Mouse (Mus musculus) lung, postnatal 36 days (tissue): ENCODE measurements at regions not wholly inside any gene's neighbourhood (a gene's known extent, or its start where the extent isn't known, plus 50 kb on each side); places are given as distances from the start of the nearest gene placed in this dataset.

Source experiments
- DNase-seq: peaks from one replicate; pipeline ENCODE4 v3.0.0; 2022; ENCODE audit warnings: mixed read lengths

DNA sequence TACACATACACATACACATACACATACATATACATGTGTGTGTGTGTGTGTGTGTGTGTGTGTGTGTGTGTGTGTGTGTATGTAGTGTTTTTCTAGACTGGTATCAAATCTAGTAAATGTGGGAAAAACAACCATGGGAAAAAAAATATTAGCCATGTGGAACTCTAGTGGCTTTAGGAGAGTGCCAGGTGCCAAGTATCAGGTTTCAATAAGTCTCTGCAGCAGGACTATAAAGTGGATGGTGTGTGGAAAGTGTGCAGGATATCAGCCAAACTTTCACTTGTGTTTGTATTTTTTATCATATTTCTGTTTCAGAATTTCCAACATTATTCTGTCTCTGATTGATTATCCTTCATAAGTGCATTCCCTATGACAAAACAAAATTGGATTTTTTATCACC is 653.3 kb upstream of the Fam98a start:
- DNase-seq = no peak

DNA sequence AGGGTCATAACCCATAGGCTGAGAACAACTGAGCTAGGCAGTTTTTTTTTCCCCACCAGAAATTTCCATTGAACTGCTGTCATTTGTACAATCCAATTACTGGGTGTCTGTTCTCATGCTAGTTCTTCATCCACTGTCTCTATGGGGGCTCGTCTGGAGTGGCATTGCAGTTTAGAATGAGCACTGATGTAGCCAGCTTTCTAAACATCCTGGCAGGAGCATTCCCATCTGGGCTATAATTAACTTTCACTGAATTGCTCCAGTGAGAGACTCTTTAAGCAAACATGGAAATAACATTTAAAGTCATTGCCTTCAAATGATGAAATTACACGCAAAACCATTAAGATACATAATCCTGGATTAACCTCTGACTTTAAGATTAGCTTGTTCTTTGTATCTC is 633.1 kb upstream of the Fam98a start:
- DNase-seq = no peak

- no peak for DNase-seq
Observed at GRCm38 (mm10) chr17:76136660-76137495, 585.1 kb upstream of the Fam98a start.

- no peak for DNase-seq
Observed at GRCm38 (mm10) chr17:76134030-76134429, 582.3 kb upstream of the Fam98a start.

- DNase-seq = no peak
Observed at GRCm38 (mm10) chr17:76125260-76125659, 573.5 kb upstream of the Fam98a start.

- DNase-seq = no peak
Observed at GRCm38 (mm10) chr17:76111315-76112195, 559.8 kb upstream of the Fam98a start.

DNA sequence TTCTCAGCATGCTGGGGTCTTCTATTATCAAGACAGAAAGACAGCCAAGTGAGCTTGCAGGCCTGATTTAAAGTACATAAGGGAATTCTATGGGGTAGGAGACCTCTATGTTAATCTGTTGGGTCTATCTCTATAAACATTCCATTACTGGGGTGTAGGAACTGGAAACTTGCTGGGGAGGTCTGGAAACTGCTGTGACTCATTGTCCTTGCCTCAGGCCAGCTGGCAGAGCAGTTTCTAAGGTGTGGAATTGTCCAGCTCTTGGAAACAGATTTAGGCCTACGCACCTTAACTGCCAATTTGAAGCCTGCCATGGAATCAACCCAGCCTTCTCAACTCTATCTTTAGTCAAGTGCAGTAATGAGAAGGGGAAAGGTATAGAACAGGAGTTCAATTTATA is 559.1 kb upstream of the Fam98a start:
- no peak for DNase-seq

- DNase-seq = no peak
Observed at GRCm38 (mm10) chr17:76083536-76083935, 531.8 kb upstream of the Fam98a start.

DNA sequence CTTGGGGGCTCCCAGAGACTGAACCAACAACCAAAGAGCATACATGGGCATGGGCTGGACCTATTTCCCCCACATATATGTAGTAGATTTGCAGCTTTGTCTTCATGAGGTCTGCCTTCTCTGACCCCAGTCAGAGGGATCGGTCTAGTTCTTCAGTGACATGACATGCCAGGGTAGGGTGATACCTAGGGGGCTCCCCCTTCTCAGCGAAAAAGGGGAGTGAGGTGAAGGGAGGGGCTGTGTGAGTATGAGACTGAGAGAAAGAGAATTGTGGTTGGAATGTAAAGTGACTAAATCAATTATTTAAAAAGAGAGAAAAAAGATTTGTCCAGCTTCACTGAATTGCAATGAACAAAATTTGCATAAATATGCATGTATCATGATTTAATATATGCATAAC is 530.0 kb upstream of the Fam98a start:
- DNase-seq = no peak

DNA sequence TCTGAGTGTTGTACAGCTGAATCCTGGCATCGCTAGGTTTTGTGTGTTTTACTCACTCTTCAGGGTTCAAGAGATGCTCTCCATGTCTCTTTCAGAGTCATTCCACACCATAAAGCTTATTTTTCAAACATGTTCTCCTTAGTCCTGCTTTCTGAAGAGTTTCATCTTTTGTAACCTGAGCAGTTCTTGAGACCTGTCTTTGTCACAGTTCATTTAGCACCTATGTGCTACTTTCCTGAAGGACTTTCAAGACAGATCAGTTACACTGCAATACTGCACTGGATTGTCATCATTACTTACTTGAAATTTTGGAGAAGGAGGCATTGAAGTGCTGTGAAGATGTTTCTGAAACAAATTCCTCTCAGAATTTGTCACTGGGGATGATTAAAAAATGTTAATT is 494.7 kb upstream of the Fam98a start:
- no peak for DNase-seq

DNA sequence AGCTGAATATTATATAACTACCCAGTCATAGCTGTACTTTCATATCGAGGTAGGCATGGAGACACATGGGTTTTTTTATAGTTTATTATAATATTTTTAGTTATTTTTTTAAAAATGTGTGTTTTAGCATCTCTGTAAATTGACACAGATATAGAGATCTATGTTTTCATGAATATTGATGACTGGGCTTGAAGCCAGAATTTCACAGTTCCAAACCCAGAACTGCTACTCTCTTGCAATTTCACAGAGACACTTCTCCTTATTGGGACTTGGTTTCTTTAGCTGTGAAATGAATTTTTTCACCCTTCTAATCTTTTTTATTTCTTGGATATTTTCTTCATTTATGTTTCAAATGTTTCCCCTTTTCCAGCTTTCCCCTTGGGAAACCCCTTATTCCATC is 481.0 kb upstream of the Fam98a start:
- no peak for DNase-seq

- DNase-seq = no peak
Observed at GRCm38 (mm10) chr17:76008011-76008410, 456.3 kb upstream of the Fam98a start.

GRCm38 (mm10) chr17:76002836-76003235 is 451.1 kb upstream of the Fam98a start:
- DNase-seq = no peak

- DNase-seq = no peak
Observed at GRCm38 (mm10) chr17:75961371-75961770, 409.6 kb upstream of the Fam98a start.

DNA sequence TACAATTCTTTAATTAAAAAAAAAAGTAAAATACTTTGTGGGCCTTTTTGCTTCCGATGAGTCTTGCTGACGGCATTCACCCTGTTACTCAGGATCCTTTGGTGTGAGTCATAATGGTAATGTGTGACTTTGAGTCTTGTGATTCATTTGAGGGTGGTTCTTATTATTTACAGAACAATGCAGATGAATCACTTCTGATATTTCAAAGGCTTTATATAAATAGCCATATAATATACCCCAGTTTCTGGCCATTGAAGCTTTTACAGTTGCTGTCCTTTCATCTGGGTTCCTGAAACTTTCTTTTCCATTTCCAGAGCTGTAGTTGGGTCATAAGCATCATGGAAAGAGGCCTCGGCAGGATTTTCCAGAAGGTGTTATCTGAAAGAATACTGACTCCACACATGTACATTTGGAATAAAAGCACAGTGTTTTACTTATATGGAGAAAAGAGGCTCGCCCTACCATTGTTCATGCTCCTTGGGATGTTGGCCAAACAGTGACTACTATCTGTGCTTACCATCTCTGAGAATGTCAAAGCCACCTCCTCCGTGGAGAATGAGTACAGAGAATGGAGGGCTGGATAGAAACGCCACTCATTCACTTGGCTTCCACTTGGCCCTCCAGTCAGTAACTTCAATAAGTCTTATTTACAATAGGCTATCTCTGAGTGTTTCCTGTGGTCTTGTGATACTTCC is 385.1 kb upstream of the Fam98a start:
- no peak for DNase-seq

- peak; percentile 2 for DNase-seq
Observed at GRCm38 (mm10) chr17:75931022-75931421, 379.3 kb upstream of the Fam98a start.

GRCm38 (mm10) chr17:75920240-75920639 is 368.5 kb upstream of the Fam98a start:
- no peak for DNase-seq

GRCm38 (mm10) chr17:75917020-75917419 is 365.3 kb upstream of the Fam98a start:
- no peak for DNase-seq

- no peak for DNase-seq
Observed at GRCm38 (mm10) chr17:75916590-75916989, 364.8 kb upstream of the Fam98a start.

- DNase-seq = no peak
Observed at GRCm38 (mm10) chr17:75915256-75915655, 363.5 kb upstream of the Fam98a start.

GRCm38 (mm10) chr17:75907085-75907484 is 355.3 kb upstream of the Fam98a start:
- no peak for DNase-seq

DNA sequence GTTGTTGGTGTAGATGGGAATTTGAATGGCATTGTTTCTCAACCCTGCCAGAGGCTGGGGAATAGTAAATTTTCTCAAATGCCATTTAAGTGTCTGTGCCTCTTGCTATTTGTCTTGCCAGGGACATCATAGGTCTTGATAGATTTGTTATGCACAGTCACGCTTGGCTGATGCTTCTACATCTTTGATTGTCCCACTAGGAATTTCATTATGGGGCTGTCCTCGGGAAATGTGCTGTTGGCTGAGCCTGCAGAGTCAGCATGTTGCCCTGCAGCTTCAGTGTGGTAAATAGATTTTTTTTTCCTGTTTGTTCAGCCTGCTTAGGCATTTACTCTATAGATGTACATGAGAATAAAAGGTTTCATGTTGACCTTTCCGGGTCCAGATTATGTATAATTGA is 354.9 kb upstream of the Fam98a start:
- DNase-seq = no peak

- no peak for DNase-seq
Observed at GRCm38 (mm10) chr17:75895436-75895835, 343.7 kb upstream of the Fam98a start.
